Mouse (Mus musculus) thymus, adult 2 months (tissue): ENCODE measurements around the gene Ccdc148. TPM values are rescaled to one million over a fixed set of nuclear protein-coding genes. Genes with fewer than 3 reads are reported as not detected.

Experiments
- DNase-seq: peaks from one replicate; pipeline ENCODE4 v3.0.0; 2021
- H3K27ac ChIP-seq: fragments of 200-500 bp; 2 replicates; pipeline ENCODE4 v1.5.1; 2012; ENCODE audit warnings: low read length, control low read depth; ENCODE audit not compliant: control insufficient read depth, insufficient read depth
- H3K27me3 ChIP-seq: fragments of 200-500 bp; 2 replicates; pipeline ENCODE4 v1.6.1; 2012; ENCODE audit warnings: mild to moderate bottlenecking, low read length, moderate library complexity, mixed read lengths; ENCODE audit not compliant: control insufficient read depth, insufficient read depth
- H3K36me3 ChIP-seq: fragments of 200-500 bp; 2 replicates; pipeline ENCODE4 v1.6.1; 2012; ENCODE audit warnings: mild to moderate bottlenecking, low read length, moderate library complexity; ENCODE audit not compliant: control insufficient read depth, insufficient read depth
- H3K4me1 ChIP-seq: fragments of 200-500 bp; replicated peaks from 2 replicates; pipeline ENCODE4 v1.6.1; 2012; ENCODE audit warnings: low read length; ENCODE audit not compliant: control insufficient read depth, insufficient read depth
- H3K4me3 ChIP-seq: fragments of 200-500 bp; 2 replicates; pipeline ENCODE4 v1.5.1; 2012; ENCODE audit warnings: mild to moderate bottlenecking, low read length, control low read depth, moderate library complexity; ENCODE audit not compliant: control insufficient read depth, insufficient read depth
- CTCF ChIP-seq: fragments of 200-500 bp; IDR thresholded peaks from 2 replicates; pipeline ENCODE4 v1.5.1; 2012; ENCODE audit warnings: mild to moderate bottlenecking, control low read depth, low read length, moderate library complexity, borderline replicate concordance; ENCODE audit not compliant: control insufficient read depth, poor library complexity, insufficient read depth; ENCODE audit errors: extremely low read depth
- POLR2A ChIP-seq: fragments of 200-500 bp; IDR thresholded peaks from 2 replicates; pipeline ENCODE4 v1.6.1; 2012; ENCODE audit warnings: mild to moderate bottlenecking, low read length, control low read depth, moderate library complexity; ENCODE audit not compliant: control insufficient read depth, poor library complexity, insufficient read depth; ENCODE audit errors: extremely low read depth
- WGBS: fragments of 180-500 bp; shearing (Covaris S2); methylation state at CpG from one replicate; pipeline ENCODE4 v1.1.7; 2018; 5-methylcytosine and 5-hydroxymethylcytosine counted together
- polyA plus RNA-seq: library from polyadenylated mRNA; depleted of rRNA; stranded (reverse); fragments of >200 nt; gene quantifications from 2 replicates; pipeline ENCODE4 v1.2.3, GENCODE M21; 2012

Ccdc148 gene
- polyA plus RNA-seq, 1 experiment = 0.36 TPM

DNA sequence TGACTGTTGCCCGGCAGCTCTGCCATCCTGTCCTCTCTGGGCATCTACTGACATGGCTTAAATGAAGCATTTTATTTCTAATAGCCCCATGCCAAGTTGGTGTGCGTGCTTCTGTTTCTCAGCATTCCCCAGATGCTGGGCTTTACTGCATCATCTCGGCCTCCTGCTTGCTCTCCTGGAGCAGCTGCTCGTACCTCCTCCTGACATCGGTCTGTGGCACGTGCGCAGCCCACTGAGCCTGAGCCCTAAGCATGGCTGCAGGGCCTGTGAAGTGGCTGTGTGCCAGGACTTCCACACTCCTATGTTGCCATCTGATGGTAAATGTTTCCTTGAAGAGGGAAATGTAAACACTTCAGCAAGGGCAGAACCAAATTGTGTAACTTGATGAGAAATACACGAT is 31.0 kb upstream of the Ccdc148 start:
- Histone ChIP-seq H3K27ac (no peak overlapping the region), H3K4me1 (0 out of 2 replicates have a peak, but pooled peaks cover 2% of the 10 kb centered on the region), H3K36me3 (no peaks in the 10 kb centered on the region), H3K27me3 (no peaks in the 10 kb centered on the region), H3K4me3 (no peak overlapping the region)
- TF ChIP-seq POLR2A (no peak), CTCF (no peak)
- WGBS = 96% methylated on average over 8 of the region's 8 CpGs
- no peak for DNase-seq

DNA sequence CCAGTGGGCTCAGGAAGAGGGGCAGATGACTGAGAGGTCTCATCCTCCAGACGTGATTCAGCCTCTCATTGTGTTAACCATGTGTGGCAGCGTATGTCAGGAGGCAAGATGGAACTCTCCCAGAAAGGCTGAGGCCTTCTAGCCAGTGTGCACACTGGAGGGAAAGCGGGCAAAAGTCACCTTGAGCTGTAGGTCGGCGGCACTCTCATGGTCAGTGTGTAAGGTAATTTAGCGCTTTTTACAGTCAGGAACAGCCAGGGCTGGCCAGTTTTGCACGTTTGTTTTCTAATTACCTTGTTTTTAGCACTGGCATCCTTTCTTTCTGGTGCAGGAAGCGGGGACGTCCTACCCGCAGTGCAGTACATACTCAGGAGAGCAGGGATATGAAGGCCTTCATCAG is 29.7 kb upstream of the Ccdc148 start:
- H3K4me3 ChIP-seq = no peak overlapping the region
- H3K27ac ChIP-seq = no peak overlapping the region
- TF ChIP-seq POLR2A = no peak
- TF ChIP-seq CTCF = no peak
- no peak for DNase-seq
- no peaks in the 10 kb centered on the region for H3K27me3 ChIP-seq
- H3K36me3 ChIP-seq = no peaks in the 10 kb centered on the region
- WGBS = 96% methylated on average over 10 of the region's 10 CpGs
- H3K4me1 ChIP-seq = 0 out of 2 replicates have a peak, but pooled peaks cover 2% of the 10 kb centered on the region

DNA sequence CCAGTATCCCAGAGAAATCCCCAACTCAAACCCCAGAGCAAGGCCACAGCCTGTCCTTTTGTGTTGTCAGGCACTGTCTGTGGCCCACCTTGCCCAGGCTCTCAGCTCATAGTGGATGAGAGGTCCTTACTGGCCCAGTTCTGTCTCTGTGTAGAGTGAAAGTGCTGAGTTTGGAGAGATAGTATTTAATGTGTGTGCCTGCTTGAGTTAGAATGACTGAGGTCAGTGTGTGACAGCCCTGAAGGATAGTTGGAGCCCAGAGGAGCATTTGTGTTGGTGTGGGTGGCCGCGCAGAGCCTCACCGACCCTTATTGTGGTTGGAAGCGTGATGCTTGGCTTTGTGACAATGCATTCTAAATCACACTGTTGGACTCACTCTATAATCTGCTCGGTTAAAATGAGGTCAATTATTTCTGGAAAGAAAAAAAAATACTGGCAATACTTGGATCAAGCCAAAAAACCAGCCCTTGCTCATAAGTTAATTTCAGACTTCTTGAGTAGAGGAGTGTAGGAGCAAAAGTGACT is 29.2 kb upstream of the Ccdc148 start:
- no peak for DNase-seq
- Histone ChIP-seq H3K36me3 (no peaks in the 10 kb centered on the region), H3K27me3 (no peaks in the 10 kb centered on the region), H3K27ac (no peak overlapping the region), H3K4me3 (no peak overlapping the region), H3K4me1 (0 out of 2 replicates have a peak, but pooled peaks cover 2% of the 10 kb centered on the region)
- TF ChIP-seq CTCF = no peak
- no peak for TF ChIP-seq POLR2A
- WGBS = 94% methylated on average over 5 of the region's 5 CpGs

DNA sequence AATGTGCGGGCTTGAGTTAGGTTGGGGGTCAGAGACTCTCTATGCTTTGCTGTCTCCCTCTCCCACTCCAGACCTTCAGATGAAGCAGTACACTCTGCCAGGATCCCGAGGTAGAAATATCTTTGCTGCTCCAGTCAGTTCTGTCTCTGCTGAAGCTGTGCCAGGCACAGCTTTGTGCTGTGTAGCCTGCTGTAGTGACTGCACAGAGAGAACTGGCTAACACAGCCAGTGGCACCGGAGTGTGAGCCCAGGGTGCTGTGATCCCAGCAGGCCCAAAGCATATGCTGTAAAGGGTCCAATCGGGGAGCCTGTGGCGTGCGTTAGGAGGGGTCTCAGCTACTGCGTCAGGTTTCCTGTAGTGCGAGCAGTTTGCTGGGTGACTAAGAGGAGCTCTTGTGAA is 27.8 kb upstream of the Ccdc148 start:
- Histone ChIP-seq H3K36me3 (no peaks in the 10 kb centered on the region), H3K27ac (no peak overlapping the region), H3K4me3 (no peak overlapping the region), H3K27me3 (no peaks in the 10 kb centered on the region), H3K4me1 (0 out of 2 replicates have a peak, but pooled peaks cover 2% of the 10 kb centered on the region)
- no peak for DNase-seq
- TF ChIP-seq CTCF (no peak), POLR2A (no peak)
- WGBS = 95% methylated on average over 8 of the region's 8 CpGs

DNA sequence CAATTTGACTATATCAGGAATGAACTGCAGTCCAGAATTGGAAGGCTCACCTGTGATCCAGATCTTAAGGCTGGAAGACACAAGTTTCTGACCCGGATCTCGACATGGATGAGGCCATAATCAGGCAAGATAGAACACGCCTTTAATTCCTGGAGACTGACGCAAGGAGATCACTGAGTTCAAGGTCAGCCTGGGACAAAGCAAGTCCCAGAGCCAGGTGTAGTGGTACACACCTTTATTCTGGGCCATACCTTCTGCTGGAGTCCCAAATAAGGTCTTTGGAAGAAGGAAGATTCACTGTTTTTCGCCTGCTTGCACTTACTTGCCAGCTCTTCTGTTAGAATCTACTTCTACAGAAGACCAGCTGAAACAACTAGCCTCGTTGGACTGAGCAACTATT is 26.5 kb upstream of the Ccdc148 start:
- Histone ChIP-seq H3K36me3 (no peaks in the 10 kb centered on the region), H3K4me3 (no peak overlapping the region), H3K4me1 (0 out of 2 replicates have a peak, but pooled peaks cover 2% of the 10 kb centered on the region), H3K27ac (no peak overlapping the region), H3K27me3 (no peaks in the 10 kb centered on the region)
- DNase-seq = no peak
- TF ChIP-seq POLR2A = no peak
- TF ChIP-seq CTCF = no peak
- WGBS = 98% methylated on average over 6 of the region's 6 CpGs

DNA sequence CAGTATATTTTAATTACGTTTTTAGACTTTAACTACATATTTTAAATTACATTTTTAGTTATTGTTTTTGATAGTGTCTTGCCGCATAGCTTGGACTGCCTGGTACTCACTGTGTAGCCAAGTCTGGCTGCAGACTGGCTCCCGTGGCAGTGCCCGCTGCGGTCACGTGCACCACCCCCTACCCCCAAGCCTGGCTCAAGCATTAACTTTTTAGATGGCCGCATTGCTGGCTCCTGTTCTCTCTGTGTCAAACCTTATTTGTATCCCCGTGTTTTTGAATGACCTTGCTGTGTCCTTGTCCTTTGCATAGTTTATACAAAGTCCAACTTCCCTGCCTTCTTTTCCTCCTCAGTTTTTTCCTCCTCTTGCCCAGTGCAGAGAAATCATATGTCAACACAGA is 25.6 kb upstream of the Ccdc148 start:
- DNase-seq = no peak
- no peak overlapping the region for H3K27ac ChIP-seq
- no peaks in the 10 kb centered on the region for H3K36me3 ChIP-seq
- H3K4me1 ChIP-seq = 0 out of 2 replicates have a peak, but pooled peaks cover 2% of the 10 kb centered on the region
- no peak for TF ChIP-seq CTCF
- TF ChIP-seq POLR2A = no peak
- no peak overlapping the region for H3K4me3 ChIP-seq
- WGBS = 98% methylated on average over 8 of the region's 8 CpGs
- H3K27me3 ChIP-seq = no peaks in the 10 kb centered on the region
